Mouse (Mus musculus): ENCODE results near the gene Iffo2.
"Not testable (repeated sequence)": the region's sequence is repeated elsewhere in the genome, so short reads cannot be mapped to it uniquely, and the experiment has no call there.

Iffo2 gene

GRCm38 (mm10) chr4:139530248-139530647 lies at the start of gene Iffo2:
TSS of gene Iffo2 (plus strand) at chr4:139530548.
- DNase-seq = not testable (repeated sequence)

- no peak for DNase-seq
Measured at GRCm38 (mm10) chr4:139481400-139481799, 48.9 kb upstream of the Iffo2 start.

DNA sequence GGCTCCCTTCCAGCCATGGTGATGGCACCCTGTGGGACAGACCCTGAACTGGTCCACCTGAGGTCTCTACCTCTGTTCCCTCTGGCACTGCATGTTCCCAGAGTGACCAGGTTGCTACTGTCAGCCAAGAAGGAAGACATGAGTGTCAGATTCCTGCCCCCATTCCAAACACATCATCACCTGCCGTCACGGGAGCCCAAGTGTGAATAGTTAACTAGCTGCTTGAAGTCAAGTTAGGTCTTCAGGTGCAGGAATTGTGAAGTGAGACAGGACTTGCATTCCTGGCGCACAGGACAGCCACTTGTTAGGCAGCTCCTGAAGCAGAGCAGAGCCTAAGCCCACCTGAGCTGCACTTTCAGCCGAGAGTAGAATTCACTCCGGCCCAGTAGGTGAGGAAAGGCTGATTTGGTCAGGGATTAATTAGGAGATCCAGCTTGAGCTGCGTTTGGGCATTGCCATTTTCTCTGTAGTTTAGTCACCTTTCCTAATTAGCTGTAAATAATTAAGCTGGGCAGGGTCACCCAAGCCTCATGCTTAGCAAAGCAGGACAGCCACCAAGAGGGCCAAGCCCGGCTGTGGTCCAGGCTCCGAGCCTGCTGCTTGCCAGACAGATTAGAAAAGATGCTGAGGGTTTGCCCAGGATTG lies 46.8 kb upstream of the Iffo2 start:
- no peak for DNase-seq

DNA sequence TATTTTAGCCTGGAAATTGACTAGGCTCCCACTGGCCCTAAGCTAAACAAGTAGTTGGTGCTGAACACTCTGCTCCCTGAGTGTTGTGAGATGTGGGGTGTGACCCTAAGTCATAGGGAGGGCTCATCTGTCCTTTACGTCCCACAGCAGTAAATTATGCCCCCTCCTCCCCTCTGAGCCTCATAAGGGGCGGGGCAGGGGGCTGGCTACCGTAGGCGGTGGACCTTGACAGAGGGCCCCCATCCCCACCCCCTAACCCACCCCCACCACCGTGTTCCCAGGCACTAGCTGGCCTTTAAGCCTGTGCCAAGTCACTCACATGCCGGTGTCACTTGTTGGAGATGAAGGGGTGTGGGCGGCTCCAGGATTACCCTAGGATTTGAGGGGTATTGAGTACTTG lies 45.9 kb upstream of the Iffo2 start:
- no peak for DNase-seq

DNA sequence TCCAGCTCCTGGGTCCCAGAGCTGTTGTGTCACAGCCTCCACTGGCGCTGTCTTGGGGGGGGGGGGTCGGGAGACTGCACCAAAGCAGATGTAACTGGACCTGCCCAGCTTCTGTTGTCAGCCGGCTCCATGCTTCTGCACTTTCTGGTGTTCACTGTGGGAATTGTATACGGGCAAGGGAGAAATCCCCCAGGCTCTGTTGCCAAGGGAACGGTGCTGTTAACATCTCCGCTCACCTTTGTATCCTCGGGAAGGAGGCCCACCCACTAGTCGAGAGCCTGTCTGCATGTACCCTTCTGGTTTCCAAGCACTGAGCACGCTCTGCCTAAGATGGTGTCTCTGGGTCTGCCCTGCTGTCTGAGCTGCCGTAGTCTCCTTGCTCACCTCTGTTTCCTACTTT lies 43.3 kb upstream of the Iffo2 start:
- DNase-seq = no peak

- no peak for DNase-seq
Measured at GRCm38 (mm10) chr4:139488325-139488724, 42.0 kb upstream of the Iffo2 start.

- peak; percentile 59 for DNase-seq
Measured at GRCm38 (mm10) chr4:139489946-139490345, 40.4 kb upstream of the Iffo2 start.

DNA sequence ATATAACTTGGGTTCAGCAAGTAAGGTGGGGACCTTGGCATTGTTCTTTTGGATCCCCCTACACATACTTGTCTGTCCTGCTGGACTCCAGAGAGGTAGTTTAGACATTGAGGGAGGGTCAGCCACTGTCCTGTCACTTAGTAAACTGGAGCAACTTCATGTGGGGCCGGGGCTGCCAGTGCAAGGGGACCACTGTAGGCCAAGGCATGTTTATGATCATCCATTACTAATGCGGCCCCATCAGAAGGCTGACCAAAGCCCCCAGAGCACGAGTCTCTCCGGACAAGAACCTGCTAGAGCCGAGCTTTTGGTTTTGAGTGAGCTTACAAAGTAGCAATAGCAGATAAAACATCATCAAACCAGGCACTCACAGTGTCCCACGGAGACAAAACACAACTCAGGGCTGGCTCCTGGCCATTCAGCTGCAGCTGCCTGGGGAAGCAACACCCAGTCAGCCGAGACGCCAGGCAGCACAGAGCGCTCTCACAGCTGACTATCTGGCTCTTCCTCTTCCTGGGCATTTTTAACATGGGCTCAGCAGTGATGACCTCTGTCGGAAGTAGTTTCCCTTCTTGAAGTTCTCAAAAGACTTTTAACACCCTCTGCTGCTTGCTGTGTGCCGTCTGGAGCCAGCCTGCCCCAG lies 39.8 kb upstream of the Iffo2 start:
- peak; percentile 62 for DNase-seq

GRCm38 (mm10) chr4:139491541-139492170 lies 38.7 kb upstream of the Iffo2 start:
- DNase-seq = no peak

DNA sequence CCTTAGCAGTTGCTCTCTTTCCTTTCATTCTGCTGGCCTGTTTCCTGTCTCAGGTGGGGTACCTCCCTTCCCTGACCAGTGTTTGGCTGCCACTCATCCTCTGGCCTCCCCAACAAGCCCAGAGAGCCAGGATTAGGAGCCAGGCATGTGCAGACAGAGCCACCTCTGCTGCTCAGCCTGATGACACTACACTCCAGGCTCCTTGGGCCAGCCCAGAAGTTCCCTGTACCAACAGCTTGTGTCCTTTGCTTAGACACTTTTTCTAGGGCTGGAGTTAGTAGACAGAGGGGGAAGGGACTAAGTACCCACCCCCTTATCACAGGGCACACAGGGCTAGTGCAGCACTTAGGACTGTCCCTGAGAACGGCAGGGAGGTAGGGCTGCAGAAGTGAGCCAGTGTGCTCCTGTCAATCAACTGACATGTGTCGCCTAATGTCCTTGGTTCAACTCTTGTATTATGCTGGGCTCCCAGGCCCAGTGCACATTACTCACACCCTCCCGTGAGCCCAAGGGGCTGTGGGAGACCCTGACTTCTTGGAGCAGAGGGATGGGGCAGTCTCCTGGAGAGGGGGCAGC lies 38.0 kb upstream of the Iffo2 start:
- DNase-seq = no peak

DNA sequence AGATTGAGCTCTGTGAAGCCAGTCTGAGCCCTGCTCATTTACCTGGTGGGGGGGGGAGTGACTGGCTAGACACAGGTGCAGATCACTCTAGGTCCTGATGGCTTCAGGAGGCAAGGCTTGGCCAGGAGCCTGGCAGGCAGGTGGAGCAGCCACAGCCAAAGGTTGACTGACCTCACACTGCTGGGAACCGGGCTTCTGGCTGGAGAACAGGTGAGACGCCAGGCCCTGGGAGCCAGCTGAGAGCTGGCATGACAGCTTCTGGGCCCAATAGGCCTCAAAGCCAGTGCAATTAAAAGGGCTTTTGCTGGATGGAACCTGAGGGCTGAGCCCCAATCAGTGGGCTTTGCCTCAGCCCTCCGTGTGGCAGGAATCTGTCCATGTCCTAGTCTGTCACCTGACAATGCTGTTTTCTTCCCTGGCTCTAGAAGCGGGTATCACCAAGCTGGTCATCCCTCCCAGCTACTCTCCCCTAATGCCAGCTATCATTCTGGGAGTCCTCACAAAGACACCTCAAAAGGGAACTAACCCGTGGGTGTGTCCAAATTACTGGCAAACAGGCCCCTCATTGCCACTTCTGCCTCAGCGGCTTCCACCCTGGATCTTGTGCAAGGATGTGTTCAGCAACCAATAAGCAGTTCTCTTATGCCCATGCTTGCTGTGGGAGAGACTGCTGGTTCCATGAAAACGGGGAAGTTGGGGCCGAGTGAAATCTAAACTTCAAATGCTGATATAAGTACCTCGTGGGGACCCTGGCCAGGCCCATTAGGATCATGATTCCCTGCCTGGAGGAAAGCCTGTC lies 36.9 kb upstream of the Iffo2 start:
- DNase-seq = no peak

GRCm38 (mm10) chr4:139500814-139501213 lies 29.5 kb upstream of the Iffo2 start:
- no peak for DNase-seq

DNA sequence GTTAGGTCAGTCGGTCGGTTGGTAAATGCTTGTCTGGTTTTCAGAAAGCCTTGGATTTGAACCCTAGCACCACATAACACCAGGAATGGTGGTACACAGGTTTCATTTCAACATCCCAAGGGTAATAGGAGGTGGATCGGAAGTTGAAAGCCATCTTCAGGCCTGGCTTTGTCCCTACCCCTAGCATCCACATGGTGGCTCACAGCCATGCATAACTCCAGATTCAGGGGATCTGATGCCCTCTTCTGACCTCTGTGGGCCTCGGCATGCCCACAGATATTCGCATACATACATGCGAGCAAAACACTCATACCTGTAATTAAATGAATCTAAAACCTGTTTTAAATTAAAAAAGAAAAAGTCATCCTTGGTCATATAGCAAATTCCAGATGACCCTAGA lies 28.6 kb upstream of the Iffo2 start:
- DNase-seq = no peak

DNA sequence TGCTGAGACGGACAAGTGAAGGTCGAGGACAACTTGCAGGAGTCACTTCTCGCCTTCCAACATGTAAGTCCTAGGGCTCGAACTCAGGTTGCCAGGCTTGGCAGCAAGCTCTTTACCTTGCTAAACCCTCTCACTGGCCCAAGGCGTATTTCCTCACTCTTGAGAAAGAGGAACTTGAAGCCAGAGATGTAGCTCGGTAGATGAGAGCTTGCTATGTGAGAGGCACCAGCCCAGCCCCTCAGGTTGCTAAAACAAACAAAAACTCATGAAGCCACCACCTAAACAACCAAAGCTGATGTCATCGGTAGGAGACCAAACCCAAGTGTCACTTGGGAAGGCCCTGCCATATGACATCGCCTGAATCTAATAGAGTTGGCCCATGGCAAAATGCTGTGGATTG lies 26.4 kb upstream of the Iffo2 start:
- no peak for DNase-seq

- DNase-seq = no peak
Measured at GRCm38 (mm10) chr4:139505716-139506115, 24.6 kb upstream of the Iffo2 start.

DNA sequence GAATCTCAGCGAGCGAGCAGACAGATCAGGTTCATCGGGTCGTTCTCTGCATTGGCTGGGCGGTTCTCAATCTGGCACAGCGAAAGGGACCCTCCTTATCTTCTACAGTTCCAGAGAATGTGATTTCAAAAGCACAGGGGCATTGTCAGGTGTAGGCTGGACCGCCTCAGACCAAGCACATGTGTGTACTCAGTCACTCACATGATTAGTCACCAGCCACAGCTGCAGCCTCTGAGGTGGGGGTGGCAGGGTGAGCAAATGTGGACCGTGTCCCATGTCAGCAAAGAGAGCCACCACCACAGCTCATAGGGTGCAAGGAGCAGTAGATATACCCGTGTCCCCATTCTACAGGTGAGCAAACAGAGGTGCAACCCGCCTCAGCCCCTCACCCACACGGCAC lies 23.6 kb upstream of the Iffo2 start:
- no peak for DNase-seq

- no peak for DNase-seq
Measured at GRCm38 (mm10) chr4:139509069-139509468, 21.3 kb upstream of the Iffo2 start.

- no peak for DNase-seq
Measured at GRCm38 (mm10) chr4:139511557-139511956, 18.8 kb upstream of the Iffo2 start.

DNA sequence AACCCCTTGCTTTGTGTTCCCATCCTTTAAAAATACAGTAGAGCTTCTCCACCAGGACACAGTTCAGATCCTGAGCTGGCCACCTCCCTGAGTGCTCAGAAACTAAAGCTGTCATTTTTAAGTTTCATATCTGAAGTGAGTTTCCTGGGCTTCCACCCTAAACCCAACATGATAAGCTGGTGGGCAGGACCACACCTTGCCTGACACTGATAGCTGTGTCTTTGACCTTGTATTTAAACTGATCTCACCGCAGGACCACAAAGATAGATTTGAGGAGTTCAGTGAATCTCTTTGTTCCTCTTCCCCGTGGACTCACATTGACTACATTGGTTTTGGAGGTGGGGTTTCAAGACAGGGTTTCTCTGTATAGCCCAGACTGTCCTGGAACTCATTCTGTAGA lies 17.4 kb upstream of the Iffo2 start:
- DNase-seq = no peak

DNA sequence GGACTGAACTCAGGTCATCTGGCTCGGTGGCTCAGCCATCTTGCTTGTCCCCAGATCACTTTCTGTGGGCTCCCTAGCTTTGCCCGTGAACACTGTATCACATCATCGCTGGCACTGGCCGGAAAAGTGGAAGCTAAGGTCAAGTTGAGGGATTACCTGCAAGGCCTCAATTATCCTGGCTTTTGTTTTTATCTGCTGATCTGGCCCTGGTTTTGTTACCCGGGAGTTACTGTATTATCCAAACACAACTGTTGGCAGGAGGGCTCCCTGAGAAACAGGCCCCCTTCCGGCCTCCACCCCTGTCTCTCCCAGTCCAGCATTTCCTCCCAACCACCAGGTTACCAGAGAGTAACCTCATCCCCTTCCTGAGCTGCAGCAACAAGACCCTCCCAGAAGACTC lies 11.1 kb upstream of the Iffo2 start:
- no peak for DNase-seq

- DNase-seq = no peak
Measured at GRCm38 (mm10) chr4:139521926-139522325, 8.4 kb upstream of the Iffo2 start.

DNA sequence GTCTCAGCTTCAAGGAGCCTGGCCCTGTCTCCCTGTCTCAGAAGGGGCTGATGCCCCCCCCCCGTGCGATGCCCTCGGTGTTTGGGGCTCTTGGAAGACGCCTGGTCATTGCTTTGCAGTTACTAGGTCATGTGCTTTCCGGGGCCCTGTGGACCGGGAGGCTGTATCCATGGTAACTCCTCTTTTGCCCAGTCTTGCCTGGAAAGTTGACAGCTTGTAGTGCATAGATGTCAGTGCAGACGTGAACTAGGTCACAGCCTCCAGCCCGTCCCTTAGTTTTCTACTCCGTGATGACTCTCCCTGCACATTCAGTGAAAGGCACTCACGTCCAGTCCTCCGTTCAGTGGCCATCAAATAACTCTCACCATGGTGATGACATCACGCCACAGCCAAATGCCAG lies 3.9 kb upstream of the Iffo2 start:
- peak; percentile 40 for DNase-seq

- DNase-seq = no peak
Measured at GRCm38 (mm10) chr4:139532081-139532480, 1.7 kb downstream of the Iffo2 start.
